Comparison of ENCODE assay signal across 18 mouse cellular contexts in the genomic region with DNA sequence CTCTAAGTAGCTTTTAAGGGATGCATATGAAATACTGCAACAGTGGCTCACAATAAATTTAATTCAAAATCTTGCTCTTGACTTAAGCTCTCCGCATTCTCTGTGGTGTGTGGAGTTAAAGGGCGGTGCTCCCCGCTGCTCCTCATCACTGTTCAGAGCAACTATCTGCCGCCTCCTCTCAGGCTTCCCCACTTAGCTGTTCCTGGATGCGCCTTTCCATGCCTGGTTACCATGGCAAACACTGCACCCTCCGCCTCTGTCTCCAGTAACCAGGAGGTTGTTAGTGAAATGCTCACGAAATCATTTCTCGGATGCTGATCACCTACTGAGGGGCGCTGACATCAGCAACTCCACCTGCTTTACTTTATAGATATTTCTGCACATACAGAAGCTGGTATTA.
A peak's percentile ranks its signal among the peaks of the same experiment; 100 is the strongest.
DNase-seq lines count a peak whose midpoint lies in the region; ATAC-seq and TF ChIP-seq lines count a peak whose summit lies in the region.
"Had no signal": no experiment of that assay in that cellular context is flagged by ENCODE, and none has a peak within 500 bp of the region (broad histone marks: within the 10 kb centered on the region; RNA-seq: fewer than 3 reads in every experiment).

No protein-coding gene starts in this region.

- no peaks in the 10 kb centered on the region; the same call in 1 of the 2 replicates for H3K4me1 ChIP-seq in hindbrain, postnatal 0 days (ENCODE audit: insufficient read depth, low read length)
- H3K4me1 ChIP-seq: lung, embryonic 15.5 days had no signal

- no peak overlapping the region for H3K4me2 ChIP-seq in hindbrain, postnatal 0 days (ENCODE audit: low read depth, low read length)
- H3K4me2 ChIP-seq: forebrain, embryonic 13.5 days; hindbrain, embryonic 13.5 days; lung, embryonic 15.5 days had no signal

- no peak for TF ChIP-seq CTCF in hindbrain, postnatal 0 days (IDR thresholded peaks at IDR 0.05; ENCODE audit: low read depth)

- 59% methylated on average over 9 of the region's 9 CpGs for WGBS in hindbrain, postnatal 0 days

- H3K27ac ChIP-seq in hindbrain, postnatal 0 days = no peak overlapping the region
- H3K27ac ChIP-seq: forebrain, embryonic 13.5 days; hindbrain, embryonic 13.5 days; lung, embryonic 15.5 days; stomach, postnatal 0 days had no signal

- intact Hi-C loops in left cerebral cortex, postnatal 10 days (cut with DNase I) = no loop called here

- no peaks in the 10 kb centered on the region for H3K9me3 ChIP-seq in hindbrain, postnatal 0 days (ENCODE audit: low read length)
- H3K9me3 ChIP-seq: forebrain, embryonic 13.5 days; hindbrain, embryonic 13.5 days; lung, embryonic 15.5 days had no signal

- no peak overlapping the region for H3K4me3 ChIP-seq in hindbrain, postnatal 0 days (ENCODE audit: low read length)
- H3K4me3 ChIP-seq: forebrain, embryonic 13.5 days; hindbrain, embryonic 13.5 days; lung, embryonic 15.5 days; myocyte had no signal

- H3K9ac ChIP-seq in hindbrain, postnatal 0 days (replicated peaks; ENCODE audit: low read length) = no peak overlapping the region
- H3K9ac ChIP-seq: forebrain, embryonic 13.5 days; hindbrain, embryonic 13.5 days; lung, embryonic 15.5 days had no signal

- DNase-seq in layer of hippocampus, adult 18-20 months (ENCODE audit: low spot score in 2 of 2) = peak; percentile 59 to 80
- no peak for DNase-seq in layer of hippocampus, postnatal 25 days (ENCODE audit: extremely low spot score in 1 of 2, low spot score in 1 of 2)
- DNase-seq in frontal cortex, postnatal 14 days (ENCODE audit: low spot score in 2 of 2) = peak; percentile 50 to 67
- peak; percentile 29 to 34 for DNase-seq in left cerebral cortex, postnatal 10 days (ENCODE audit: extremely low spot score in 1 of 2, low spot score in 2 of 2)
- DNase-seq in right cerebral cortex, postnatal 36 days (ENCODE audit: low spot score in 2 of 2) = peak; percentile 62 to 71
- no peak for DNase-seq in hindbrain, postnatal 0 days (ENCODE audit: low spot score)
- no peak for DNase-seq in adrenal gland, postnatal 14 days
- DNase-seq in gastrocnemius, adult 8-10 months (ENCODE audit: low spot score in 2 of 2) = no peak
- DNase-seq: adrenal gland, postnatal 36 days; cerebellum, adult 11-12 months; kidney, adult 18-20 months; kidney, postnatal 4 days; spleen, adult 18-20 months had no signal

- no peak for ATAC-seq in hindbrain, postnatal 0 days
- ATAC-seq: forebrain, embryonic 13.5 days had no signal

- H3K27me3 ChIP-seq in hindbrain, postnatal 0 days (ENCODE audit: insufficient read depth, low read length) = no peaks in the 10 kb centered on the region
- H3K27me3 ChIP-seq: forebrain, embryonic 13.5 days; hindbrain, embryonic 13.5 days; lung, embryonic 15.5 days had no signal

- no peaks in the 10 kb centered on the region for H3K36me3 ChIP-seq in hindbrain, postnatal 0 days (ENCODE audit: insufficient read depth, low read length)
- H3K36me3 ChIP-seq: hindbrain, embryonic 13.5 days; lung, embryonic 15.5 days had no signal

Comparison
In these comparisons a context has a peak if more than half of its experiments do, and no peak if none do; other contexts are left out.
1. DNase-seq: peak in layer of hippocampus, adult 18-20 months (2 of 2), frontal cortex, postnatal 14 days (2 of 2), left cerebral cortex, postnatal 10 days (2 of 2) and right cerebral cortex, postnatal 36 days (2 of 2); none in layer of hippocampus, postnatal 25 days (0 of 2), hindbrain, postnatal 0 days (single experiment), adrenal gland, postnatal 14 days (single experiment) and gastrocnemius, adult 8-10 months (0 of 2).